Mouse (Mus musculus): ENCODE data around the gene Glmp.
"Not testable (repeated sequence)": the region's sequence is repeated elsewhere in the genome, so short reads cannot be mapped to it uniquely, and the experiment has no call there.

DNA sequence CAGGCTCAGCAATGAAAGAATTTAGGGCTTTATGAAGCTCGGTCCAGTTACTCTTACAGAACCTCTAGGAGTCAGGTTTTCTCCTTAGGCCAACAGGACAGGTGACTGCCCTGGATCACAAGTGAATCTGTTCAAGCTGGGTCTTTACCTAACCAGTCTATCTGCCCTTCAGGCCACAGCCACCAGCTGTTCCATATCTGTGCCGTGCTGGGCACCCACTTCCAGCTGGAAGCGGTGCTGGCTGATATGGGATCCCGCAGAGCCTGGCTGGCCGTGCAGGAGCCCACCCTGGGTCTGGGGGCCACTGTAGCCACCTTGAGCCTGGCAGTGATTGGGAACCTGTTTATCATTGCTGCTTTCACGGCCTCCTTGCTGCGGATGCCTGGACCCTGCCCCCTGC lies 42.7 kb downstream of the Glmp start:
- TF ChIP-seq CTCF, POLR2A (IDR thresholded peaks at IDR 0.05; ENCODE audit: insufficient read depth, low read depth, low read length): not testable (repeated sequence)
